Mouse (Mus musculus): ENCODE data around the gene Stx6.

GRCm38 (mm10) chr1:155146572-155146980, 11.9 kb upstream of the Stx6 start, which contains the start of gene Mr1:
- TF ChIP-seq CTCF (IDR thresholded peaks at IDR 0.05; ENCODE audit: low read depth, low read length) = no peak
- no peak for TF ChIP-seq POLR2A (IDR thresholded peaks at IDR 0.05; ENCODE audit: extremely low read depth, insufficient read depth, low read length)
